Mouse (Mus musculus): Measurements from ENCODE around the gene Ttc13.

- TF ChIP-seq TCF12 (IDR thresholded peaks at IDR 0.05; ENCODE audit: insufficient read depth, poor library complexity, severe bottlenecking) (no peak), POLR2A (IDR thresholded peaks at IDR 0.05; ENCODE audit: insufficient read length, low read depth) (no peak), E2F4 (IDR thresholded peaks at IDR 0.05; ENCODE audit: insufficient read depth) (no peak), USF1 (IDR thresholded peaks at IDR 0.05; ENCODE audit: low read depth) (no peak), MYOD1 (IDR thresholded peaks at IDR 0.05; ENCODE audit: control insufficient read depth in 1 of 3, insufficient read length in 2 of 3, low read depth in 2 of 3) (no peak), POLR2AphosphoS2 (IDR thresholded peaks at IDR 0.05; ENCODE audit: insufficient read length, low read depth) (no peak), MAX (IDR thresholded peaks at IDR 0.05; ENCODE audit: low read depth) (no peak), CEBPB (IDR thresholded peaks at IDR 0.05; ENCODE audit: insufficient read depth, poor library complexity, severe bottlenecking) (no peak), TCF3 (IDR thresholded peaks at IDR 0.05; ENCODE audit: insufficient read length, low read depth) (no peak), SRF (IDR thresholded peaks at IDR 0.05; ENCODE audit: control insufficient read depth, insufficient read length, low read depth) (no peak), MYOG (IDR thresholded peaks at IDR 0.05; ENCODE audit: control insufficient read depth in 1 of 3, insufficient read depth in 1 of 3, insufficient read length in 2 of 3, low read depth in 2 of 3) (no peak)
Measured at GRCm38 (mm10) chr8:124704376-124704775, 17.4 kb downstream of the Ttc13 start.
